Mouse (Mus musculus) cortical plate, adult 2 months (tissue): Measurements from ENCODE around the gene D11Wsu47e.

Source experiments
- CTCF ChIP-seq: fragments of 200-500 bp; IDR thresholded peaks from 2 replicates; pipeline ENCODE4 v1.5.1; 2011; ENCODE audit warnings: mild to moderate bottlenecking, control low read depth, low read length; ENCODE audit not compliant: insufficient read depth; ENCODE audit errors: extremely low read depth
- POLR2A ChIP-seq: fragments of 200-500 bp; IDR thresholded peaks from 2 replicates; pipeline ENCODE4 v1.6.1; 2011; ENCODE audit warnings: mild to moderate bottlenecking, low read length, control low read depth; ENCODE audit not compliant: insufficient read depth; ENCODE audit errors: extremely low read depth

GRCm38 (mm10) chr11:113731945-113732612, 47.9 kb downstream of the D11Wsu47e start:
- TF ChIP-seq CTCF (no peak), POLR2A (no peak)
